Mouse (Mus musculus) bone marrow macrophage, adult 2 months (primary cell): ENCODE measurements around the gene Esrrg. TPM values are rescaled to one million over a fixed set of nuclear protein-coding genes. Genes with fewer than 3 reads are reported as not detected.

ENCODE experiments used
- H3K27ac ChIP-seq: 2 replicates; pipeline ENCODE4 v1.5.1; 2012; ENCODE audit warnings: low read depth, low read length; ENCODE audit not compliant: insufficient read depth
- H3K4me1 ChIP-seq: 2 replicates; pipeline ENCODE4 v1.6.1; 2012; ENCODE audit warnings: low read length; ENCODE audit not compliant: control insufficient read depth, insufficient read depth
- H3K4me3 ChIP-seq: 2 replicates; pipeline ENCODE4 v1.5.1; 2012; ENCODE audit warnings: mild to moderate bottlenecking, low read length, moderate library complexity; ENCODE audit not compliant: insufficient read depth
- CTCF ChIP-seq: IDR thresholded peaks from 2 replicates; pipeline ENCODE4 v1.5.1; 2012; ENCODE audit warnings: low read depth, mild to moderate bottlenecking, low read length, moderate library complexity
- POLR2A ChIP-seq: IDR thresholded peaks from 2 replicates; pipeline ENCODE4 v1.6.1; 2012; ENCODE audit warnings: mild to moderate bottlenecking, low read depth, low read length, borderline replicate concordance
- polyA plus RNA-seq: library from polyadenylated mRNA; stranded (reverse); fragments of >200 nt; gene quantifications from 2 replicates; pipeline ENCODE4 v1.2.4, GENCODE M21; 2012; ENCODE audit not compliant: missing spikeins, insufficient read depth, insufficient read length

Gene Esrrg
- polyA plus RNA-seq, 1 experiment = not detected

GRCm38 (mm10) chr1:187836384-187836783 is 227.8 kb downstream of the Esrrg start:
- H3K4me1 ChIP-seq = no peaks in the 10 kb centered on the region
- TF ChIP-seq POLR2A (no peak), CTCF (no peak)
- H3K4me3 ChIP-seq = no peak overlapping the region
- H3K27ac ChIP-seq = no peak overlapping the region

DNA sequence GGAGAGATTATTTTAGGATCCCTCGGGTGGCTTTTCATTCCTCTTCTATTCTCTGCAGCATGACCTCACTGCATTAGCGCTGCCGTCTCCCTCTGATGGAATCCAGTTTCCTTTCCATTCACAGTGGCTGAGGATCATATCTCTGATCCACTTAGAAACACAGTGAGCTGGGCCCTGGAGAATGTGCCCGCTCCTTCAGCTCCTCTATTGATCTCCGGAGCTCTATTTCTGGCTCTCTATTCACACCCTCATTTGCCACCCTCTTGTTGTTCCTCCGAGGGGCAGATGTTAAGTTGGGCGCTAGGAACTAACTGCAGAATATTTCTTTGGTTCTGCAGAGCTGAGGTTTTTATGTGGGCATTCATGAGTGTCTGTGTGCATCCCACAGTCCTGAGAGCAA is 228.3 kb downstream of the Esrrg start:
- TF ChIP-seq POLR2A (no peak), CTCF (no peak)
- Histone ChIP-seq H3K27ac (no peak overlapping the region), H3K4me3 (no peak overlapping the region), H3K4me1 (no peaks in the 10 kb centered on the region)

DNA sequence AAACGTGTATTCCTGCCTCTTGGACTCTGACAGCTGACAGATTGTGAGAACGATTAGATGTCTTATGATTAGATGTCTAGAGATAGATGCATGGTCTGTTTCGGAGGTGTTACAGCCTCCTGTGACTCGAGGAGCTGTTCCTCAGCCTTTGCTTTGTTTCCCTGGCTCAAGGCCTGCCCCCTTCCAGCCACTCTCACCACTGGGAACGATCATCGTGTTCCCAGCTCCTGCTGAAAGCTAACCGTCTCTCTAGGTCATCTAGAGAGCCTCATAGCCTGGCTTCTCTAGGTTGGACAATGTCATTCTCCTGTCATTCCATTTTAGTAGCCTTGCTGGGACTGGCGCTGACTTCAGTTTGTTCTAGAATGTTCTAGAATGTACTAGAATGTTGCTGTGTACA is 233.0 kb downstream of the Esrrg start:
- Histone ChIP-seq H3K27ac (no peak overlapping the region), H3K4me1 (no peaks in the 10 kb centered on the region), H3K4me3 (no peak overlapping the region)
- TF ChIP-seq POLR2A (no peak), CTCF (no peak)

- TF ChIP-seq POLR2A (no peak), CTCF (no peak)
- no peaks in the 10 kb centered on the region for H3K4me1 ChIP-seq
- no peak overlapping the region for H3K27ac ChIP-seq
- H3K4me3 ChIP-seq = no peak overlapping the region
Observed at GRCm38 (mm10) chr1:187842702-187843101, 234.1 kb downstream of the Esrrg start.

- TF ChIP-seq POLR2A (no peak), CTCF (no peak)
Observed at GRCm38 (mm10) chr1:187854148-187854547, 245.6 kb downstream of the Esrrg start.

GRCm38 (mm10) chr1:187862339-187862738 is 253.7 kb downstream of the Esrrg start:
- Histone ChIP-seq H3K27ac (no peak overlapping the region), H3K4me3 (no peak overlapping the region), H3K4me1 (no peaks in the 10 kb centered on the region)
- TF ChIP-seq POLR2A (no peak), CTCF (no peak)

More at GRCm38 (mm10) chr1:187854148-187854547, 245.6 kb downstream of the Esrrg start:
- Histone ChIP-seq H3K27ac (no peak overlapping the region), H3K4me3 (no peak overlapping the region), H3K4me1 (no peaks in the 10 kb centered on the region)

- H3K4me1 ChIP-seq = no peaks in the 10 kb centered on the region
- no peak for TF ChIP-seq POLR2A
- TF ChIP-seq CTCF = no peak
- no peak overlapping the region for H3K27ac ChIP-seq
- no peak overlapping the region for H3K4me3 ChIP-seq
Observed at GRCm38 (mm10) chr1:187868427-187868826, 259.8 kb downstream of the Esrrg start.

DNA sequence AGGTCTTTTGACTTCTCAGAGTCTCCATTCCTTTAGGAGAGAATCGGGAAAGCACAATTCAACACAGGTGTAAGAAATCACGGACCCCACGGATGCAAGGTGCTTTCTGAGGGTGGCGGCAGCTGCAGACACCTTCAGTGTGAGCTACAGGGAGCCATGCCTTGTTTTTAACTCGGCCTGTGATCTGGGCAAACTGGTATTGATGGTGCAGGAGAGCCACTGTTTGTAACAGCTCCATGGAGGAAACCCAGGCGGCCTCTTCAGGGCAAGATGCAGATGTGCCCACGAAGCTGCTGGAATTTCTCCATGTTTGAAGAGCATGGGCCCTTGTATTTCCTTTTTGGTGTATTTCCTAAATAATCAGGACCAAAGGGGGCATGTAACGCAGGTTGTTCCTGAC is 263.6 kb downstream of the Esrrg start:
- Histone ChIP-seq H3K4me3 (no peak overlapping the region), H3K4me1 (no peaks in the 10 kb centered on the region), H3K27ac (no peak overlapping the region)
- no peak for TF ChIP-seq POLR2A
- TF ChIP-seq CTCF = no peak

GRCm38 (mm10) chr1:187872744-187873143 is 264.2 kb downstream of the Esrrg start:
- Histone ChIP-seq H3K4me1 (no peaks in the 10 kb centered on the region), H3K27ac (no peak overlapping the region), H3K4me3 (no peak overlapping the region)
- TF ChIP-seq CTCF = no peak
- no peak for TF ChIP-seq POLR2A

DNA sequence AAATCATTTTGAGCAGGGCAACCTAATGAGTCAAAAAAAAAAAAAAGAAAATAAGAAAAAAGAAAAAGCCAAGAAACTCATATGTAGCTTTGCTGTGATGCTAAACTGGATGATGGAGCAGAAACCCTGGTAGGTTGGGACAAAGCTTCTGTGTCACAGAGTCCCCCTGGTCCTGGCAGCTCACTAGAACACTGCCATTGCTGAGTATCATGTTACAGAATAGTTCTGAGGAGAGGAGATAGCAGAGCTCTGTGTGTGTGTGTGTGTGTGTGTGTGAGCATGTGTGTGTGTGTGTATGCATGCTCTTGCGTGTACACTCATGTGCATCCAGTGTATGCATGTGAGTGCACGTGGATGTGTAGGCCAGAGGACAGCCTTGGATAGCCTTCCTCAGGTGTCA is 265.2 kb downstream of the Esrrg start:
- TF ChIP-seq POLR2A (no peak), CTCF (no peak)
- no peak overlapping the region for H3K4me3 ChIP-seq
- no peaks in the 10 kb centered on the region for H3K4me1 ChIP-seq
- no peak overlapping the region for H3K27ac ChIP-seq

GRCm38 (mm10) chr1:187887270-187887669 is 278.7 kb downstream of the Esrrg start:
- Histone ChIP-seq H3K4me1 (no peaks in the 10 kb centered on the region), H3K27ac (no peak overlapping the region), H3K4me3 (no peak overlapping the region)
- TF ChIP-seq POLR2A (no peak), CTCF (no peak)
